Mouse (Mus musculus) urinary bladder, postnatal 36 days (tissue): ENCODE data around the gene Gm136.

Experiments
- DNase-seq, 2 experiments: peaks; one replicate each; pipeline ENCODE4 v3.0.0; 2022; ENCODE audit warnings: low spot score in 2 of 2, mixed read lengths in 1 of 2

The Gm136 gene

DNA sequence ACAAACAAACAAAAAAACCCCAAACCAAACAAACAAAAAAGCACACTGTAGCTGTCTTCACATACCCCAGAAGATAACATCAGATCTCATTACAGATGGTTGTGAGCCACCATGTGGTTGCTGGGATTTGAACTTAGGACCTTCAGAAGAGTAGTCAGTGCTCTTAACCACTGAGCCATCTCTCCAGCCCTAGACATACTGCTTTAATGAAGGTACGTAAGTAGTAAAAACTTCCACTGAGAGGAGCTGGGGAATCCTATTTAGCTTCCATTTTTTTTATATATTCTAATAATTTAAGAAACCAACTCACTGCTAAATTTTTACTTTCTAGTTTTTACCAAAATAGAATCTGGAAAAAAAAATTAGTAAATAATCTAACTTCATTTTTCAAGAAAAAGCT is 41.0 kb downstream of the Gm136 start:
- DNase-seq, result no peak

GRCm38 (mm10) chr4:34708127-34708526 is 47.9 kb downstream of the Gm136 start:
- DNase-seq, result no peak

- no peak for DNase-seq
Observed at GRCm38 (mm10) chr4:34707248-34707647, 48.8 kb downstream of the Gm136 start.

DNA sequence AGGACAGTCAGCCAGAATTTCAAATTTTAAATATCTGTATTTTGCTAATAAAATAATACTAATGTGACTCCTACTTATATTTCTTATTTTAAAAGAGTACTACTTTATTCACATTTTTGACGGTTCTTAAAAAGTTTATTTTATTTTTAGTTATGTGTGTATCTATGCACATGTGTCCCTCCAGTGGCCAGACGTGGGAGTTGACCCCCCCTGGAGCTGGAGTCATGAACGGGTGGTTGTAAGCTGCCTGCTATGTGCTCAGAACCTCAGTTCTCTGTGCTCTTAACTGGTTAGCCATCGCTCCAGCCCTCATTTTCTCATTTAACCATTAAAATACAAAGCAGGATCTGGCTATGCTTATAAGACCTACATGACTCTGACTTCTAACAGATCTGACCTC is 53.0 kb downstream of the Gm136 start:
- DNase-seq, result no peak

DNA sequence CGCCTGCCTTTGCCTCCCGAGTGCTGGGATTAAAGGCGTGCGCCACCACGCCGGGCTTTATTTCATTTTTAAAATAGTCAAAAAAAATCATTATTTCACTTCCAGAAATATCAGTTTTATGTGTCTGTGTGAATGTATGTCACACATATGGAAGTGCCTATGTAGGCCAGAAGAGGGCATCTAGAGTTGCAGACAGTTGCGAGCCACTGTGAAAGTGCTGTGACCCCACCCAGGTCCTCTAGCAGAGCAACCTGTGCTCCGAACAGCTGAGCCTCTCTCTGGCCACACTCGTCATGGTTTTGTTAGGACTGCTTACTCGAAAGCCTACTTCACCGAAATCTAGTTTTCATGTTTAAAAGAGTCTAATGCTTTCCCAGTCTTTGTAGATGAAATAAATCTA is 53.8 kb downstream of the Gm136 start:
- DNase-seq, result no peak

DNA sequence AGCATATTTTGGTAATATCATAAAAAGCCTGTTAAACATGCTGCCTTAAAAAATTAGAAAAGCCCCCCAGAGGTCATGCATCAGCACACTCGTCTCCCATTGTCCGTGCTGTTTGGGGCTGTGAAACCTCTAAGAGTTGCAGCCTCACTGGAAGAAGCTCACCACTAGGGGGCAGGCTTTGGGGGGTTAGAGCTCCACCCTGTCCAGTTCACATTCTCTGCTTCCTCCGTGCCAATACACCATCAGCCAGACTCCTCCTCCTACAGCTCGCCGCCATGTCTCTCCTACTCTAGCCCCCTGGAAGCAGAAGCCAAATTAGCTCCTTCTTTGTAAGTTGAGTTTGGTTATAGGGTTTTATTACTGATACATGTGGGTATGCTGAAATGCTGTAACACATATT is 54.5 kb downstream of the Gm136 start:
- peak; percentile 19 to 47 for DNase-seq
